Mouse (Mus musculus): ENCODE measurements around the gene 2010300C02Rik.

GRCm38 (mm10) chr1:37726426-37726825 is 6.5 kb upstream of the 2010300C02Rik start:
- TF ChIP-seq CTCF (IDR thresholded peaks at IDR 0.05) = no peak
- TF ChIP-seq EP300 (IDR thresholded peaks at IDR 0.05) = no peak
